Mouse (Mus musculus) CD4-positive, CD25-positive, alpha-beta regulatory T cell, adult 2 months (primary cell): ENCODE results near the gene Smarcb1.
A peak's percentile ranks its signal among the peaks of the same experiment; 100 is the strongest.

Experiments used
- DNase-seq: peaks from one replicate; pipeline ENCODE4 v3.0.0-alpha.2; 2012; ENCODE audit warnings: low read depth, low spot score

Smarcb1 gene

GRCm38 (mm10) chr10:75856155-75856907 lies 65.1 kb downstream of the Smarcb1 start:
- no peak for DNase-seq

DNA sequence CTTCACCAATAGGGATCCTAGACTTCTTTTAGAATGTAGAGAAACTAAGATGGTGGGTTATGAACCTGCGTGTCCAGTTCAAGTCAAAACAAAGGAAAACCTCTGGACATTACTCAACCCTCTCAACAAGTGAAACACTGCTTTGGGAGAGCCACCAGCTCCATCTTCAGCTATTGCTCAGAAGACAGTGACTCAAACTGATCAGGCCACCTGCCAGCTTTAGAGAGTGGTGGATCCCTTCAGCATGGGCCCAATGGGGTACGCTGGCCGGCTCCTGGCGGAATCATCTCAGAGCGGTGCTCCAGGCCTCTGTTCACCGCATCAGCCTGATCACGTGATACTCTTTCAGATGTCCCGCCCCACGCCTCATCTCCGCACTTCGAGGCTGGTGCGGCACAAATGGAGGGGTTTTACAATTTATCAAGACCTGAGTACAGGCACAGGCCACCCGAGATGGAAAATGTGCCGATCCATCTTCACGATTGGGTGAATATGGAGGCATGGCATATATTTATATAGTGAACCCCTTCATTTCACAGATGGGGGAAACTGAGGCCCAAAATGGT lies 65.9 kb downstream of the Smarcb1 start:
- DNase-seq: no peak

DNA sequence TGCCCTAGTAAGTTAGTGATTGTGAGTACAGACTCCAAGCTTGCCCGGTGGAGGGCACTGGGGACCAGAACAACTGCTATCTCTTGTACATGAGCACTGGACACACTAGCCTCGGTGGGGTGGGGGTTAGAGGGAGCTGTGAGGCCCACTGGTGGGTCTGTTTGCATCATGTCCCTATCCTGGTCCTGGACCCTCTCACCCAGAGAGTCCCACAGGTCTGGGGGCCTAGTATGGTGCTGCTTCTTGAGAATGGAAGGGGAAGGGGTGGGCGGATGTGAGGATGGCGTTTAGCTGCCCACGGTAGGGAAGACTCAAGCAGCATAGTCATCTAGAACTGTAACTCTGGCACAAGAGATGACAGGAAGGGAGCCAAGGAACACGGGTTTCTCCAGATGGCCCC lies 66.6 kb downstream of the Smarcb1 start:
- no peak for DNase-seq

- DNase-seq: no peak
Observed at GRCm38 (mm10) chr10:75854096-75854495, 67.3 kb downstream of the Smarcb1 start.

- DNase-seq: peak; percentile 91
Observed at GRCm38 (mm10) chr10:75853452-75853851, 68.0 kb downstream of the Smarcb1 start.

- DNase-seq: no peak
Observed at GRCm38 (mm10) chr10:75852539-75853125, 68.8 kb downstream of the Smarcb1 start.

GRCm38 (mm10) chr10:75851681-75852080 lies 69.7 kb downstream of the Smarcb1 start:
- no peak for DNase-seq

DNA sequence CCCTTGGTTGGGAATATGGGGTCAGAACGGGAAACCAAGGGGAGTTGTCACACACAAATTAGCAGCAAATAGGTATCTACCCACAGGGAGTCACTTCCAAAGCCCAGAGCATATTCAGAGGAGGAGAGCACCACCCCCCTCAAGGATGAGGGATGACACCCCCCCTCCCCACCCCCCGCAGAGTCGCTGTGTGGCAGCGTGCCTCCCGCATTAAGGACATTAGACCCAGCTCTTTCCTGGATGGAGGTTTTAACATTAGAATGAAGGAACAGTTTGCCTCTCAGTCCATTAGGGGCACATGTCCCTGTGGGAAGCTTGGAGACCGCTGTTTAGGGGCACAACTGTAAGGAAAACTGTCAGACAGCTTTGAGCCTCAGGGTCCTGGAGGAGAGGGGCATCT lies 70.3 kb downstream of the Smarcb1 start:
- no peak for DNase-seq

DNA sequence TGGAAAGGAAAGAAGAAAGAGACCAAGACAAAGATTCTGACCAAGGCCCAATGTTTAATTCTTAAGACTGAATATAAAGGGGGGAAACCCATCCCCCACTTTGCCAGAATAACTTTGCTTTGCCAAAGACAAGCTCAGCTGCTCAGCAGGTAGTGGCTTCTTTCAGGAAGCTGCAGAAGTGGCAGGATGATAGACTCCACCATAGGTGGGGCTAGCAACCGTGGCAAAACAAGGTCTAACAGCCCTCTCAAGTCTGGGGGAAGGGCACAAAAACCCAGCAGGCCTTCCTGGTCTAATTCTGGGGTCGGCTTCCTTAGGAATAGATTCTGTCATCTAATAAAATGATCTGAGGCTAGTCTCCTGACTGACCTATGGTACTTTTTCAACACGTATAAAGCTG lies 73.0 kb downstream of the Smarcb1 start:
- peak; percentile 31 for DNase-seq
